Mouse (Mus musculus): Measurements from ENCODE around the gene Il11ra1. TPM values are rescaled to one million over a fixed set of nuclear protein-coding genes. Genes with fewer than 3 reads are reported as not detected.
"Not testable (repeated sequence)": the region's sequence is repeated elsewhere in the genome, so short reads cannot be mapped to it uniquely, and the experiment has no call there.

The Il11ra1 gene
- total RNA-seq, 2 experiments from 2014 or later = 37.2 to 44.3 TPM

DNA sequence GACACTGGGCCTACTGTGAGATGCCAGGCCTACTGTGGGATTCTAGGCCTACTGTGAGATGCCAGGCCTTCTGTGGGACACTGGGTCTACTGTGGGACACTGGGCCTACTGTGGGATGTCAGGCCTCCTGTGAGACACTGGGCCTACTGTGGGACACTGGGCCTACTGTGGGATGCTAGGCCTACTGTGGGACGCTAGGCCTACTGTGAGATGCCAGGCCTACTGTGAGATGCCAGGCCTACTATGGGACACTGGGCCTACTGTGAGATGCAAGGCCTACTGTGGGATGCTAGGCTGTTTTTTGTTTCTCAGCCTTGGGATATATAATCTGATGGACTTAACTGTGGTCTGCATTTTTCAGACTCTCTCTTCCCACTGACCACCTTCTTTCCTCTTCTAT lies 76.1 kb downstream of the Il11ra1 start:
- DNase-seq (ENCODE audit: low spot score in 2 of 2) = peak in 1 of 2 experiments; percentile 0

DNA sequence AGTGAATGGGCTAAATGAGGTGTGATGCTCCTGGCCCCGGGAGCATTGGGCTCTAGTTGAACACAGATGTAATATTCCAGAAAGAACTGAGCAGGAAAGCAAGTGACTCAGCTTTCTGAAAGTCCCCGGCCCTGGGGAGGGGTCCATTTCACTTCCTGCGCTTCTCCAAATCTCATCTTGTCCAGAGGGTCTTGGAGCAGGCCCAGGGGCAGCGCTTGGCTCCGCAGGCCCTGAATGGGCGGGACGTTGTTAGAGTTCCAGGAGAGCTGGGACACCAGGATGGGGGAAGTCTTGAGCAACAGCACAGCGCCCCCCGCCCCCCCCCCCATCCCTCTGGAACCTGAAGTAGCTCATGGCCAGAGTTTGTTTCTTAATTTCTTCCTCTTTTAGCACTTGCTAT lies 81.5 kb downstream of the Il11ra1 start:
- DNase-seq (ENCODE audit: low spot score in 2 of 2) = not testable (repeated sequence)

DNA sequence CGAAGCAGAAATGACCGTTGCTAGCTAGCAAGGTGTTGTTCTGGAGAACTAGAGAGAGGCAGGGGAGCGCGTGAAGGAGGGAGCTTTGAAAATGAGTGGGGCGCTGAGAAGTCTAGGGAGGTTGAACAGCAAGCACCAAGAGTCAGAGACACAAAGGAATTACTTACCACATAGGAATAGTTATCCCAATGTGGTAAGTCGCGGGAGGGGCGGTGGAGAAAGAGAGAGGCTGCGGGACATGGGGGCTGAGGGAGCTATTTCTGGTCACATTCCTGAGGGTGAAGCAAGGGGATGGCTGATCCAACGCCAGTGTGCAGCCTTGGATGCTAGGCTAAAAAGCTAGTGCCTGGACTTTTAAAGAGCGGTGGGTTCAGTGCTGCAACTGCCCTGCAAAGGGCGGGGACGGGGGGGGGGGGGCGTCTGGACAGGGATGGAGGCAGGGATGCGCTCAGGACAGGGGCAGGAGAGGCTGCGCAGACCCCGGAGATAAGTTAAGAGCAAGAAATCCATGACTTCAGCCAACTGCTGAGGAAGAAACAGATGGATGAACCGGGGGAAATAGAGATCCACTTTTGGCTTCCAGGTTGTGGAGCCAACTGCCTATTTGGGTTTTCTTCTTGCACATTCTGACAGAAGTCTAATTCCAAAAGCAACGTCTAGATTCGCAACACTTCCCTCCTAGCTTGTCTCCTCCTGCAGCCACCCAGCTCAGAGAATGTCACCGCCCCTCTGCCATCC lies 82.1 kb downstream of the Il11ra1 start:
- not testable (repeated sequence) for DNase-seq (ENCODE audit: low spot score in 2 of 2)

- DNase-seq (ENCODE audit: low spot score in 2 of 2) = not testable (repeated sequence)
Observed at GRCm38 (mm10) chr4:41782711-41783110, 82.9 kb downstream of the Il11ra1 start.

GRCm38 (mm10) chr4:41783197-41783596 lies 83.4 kb downstream of the Il11ra1 start:
- DNase-seq (ENCODE audit: low spot score in 2 of 2) = not testable (repeated sequence)

Other genes with a start within 250 kb of the Il11ra1 start
- gene Kif24, start 235.1 kb upstream of the Il11ra1 start, total RNA-seq (2021) = 1 to 10 TPM in 1 of 2 experiments, under 1 TPM in 1; 0.49 to 1.2 TPM
- 10 to 100 TPM; 31.9 to 33.9 TPM for gene Nudt2, start 234.8 kb upstream of the Il11ra1 start, total RNA-seq (2021)
- gene AI464131, start 196.9 kb upstream of the Il11ra1 start, total RNA-seq (2021) = 10 to 100 TPM; 23.5 to 24.3 TPM
- 1 to 10 TPM; 5.1 to 5.7 TPM for gene 1110017D15Rik, start 182.7 kb upstream of the Il11ra1 start, total RNA-seq (2021)
- gene Fam219a, start 130.5 kb upstream of the Il11ra1 start, total RNA-seq (2021) = 100 to 1,000 TPM; 198 TPM
- 1 to 10 TPM; 6.6 to 9.1 TPM for gene Dnaic1, start 130.2 kb upstream of the Il11ra1 start, total RNA-seq (2021)
- gene Enho, start 59.7 kb upstream of the Il11ra1 start, total RNA-seq (2021) = 10 to 100 TPM; 59.1 to 66.3 TPM
- 100 to 1,000 TPM; 117 to 131 TPM for gene Cntfr, start 2.9 kb upstream of the Il11ra1 start, total RNA-seq (2021)
- 10 to 100 TPM; 32.5 to 37.1 TPM for gene Rpp25l, start 13.5 kb downstream of the Il11ra1 start, total RNA-seq (2021)
- 100 to 1,000 TPM; 166 to 172 TPM for gene Dctn3, start 23.2 kb downstream of the Il11ra1 start, total RNA-seq (2021)
- gene Arid3c, start 31.2 kb downstream of the Il11ra1 start, total RNA-seq (2021) = 1 to 10 TPM in 1 of 2 experiments, under 1 TPM in 1; 0.80 to 1.3 TPM
- gene Galt, start 55.2 kb downstream of the Il11ra1 start, total RNA-seq (2021) = 10 to 100 TPM; 66.6 to 79.6 TPM
- gene Sigmar1, start 56.2 kb downstream of the Il11ra1 start, total RNA-seq (2021) = 10 to 100 TPM; 49.5 to 58.6 TPM
- gene Ccl27a, start 74.3 kb downstream of the Il11ra1 start, total RNA-seq (2021) = 100 to 1,000 TPM; 226 to 245 TPM
- gene Gm21541, start 203.6 kb downstream of the Il11ra1 start, total RNA-seq (2021) = not detected
- 10 to 100 TPM; 38.4 to 39.2 TPM for gene Gm20878, start 241.6 kb downstream of the Il11ra1 start, total RNA-seq (2021)

Data from left cerebral cortex, adult 18-20 months (tissue).